Mouse (Mus musculus): ENCODE measurements around the gene Fam50b.

Fam50b gene

GRCm38 (mm10) chr13:34794426-34794825 lies 59.8 kb downstream of the Fam50b start:
- DNase-seq (ENCODE audit: low spot score) = no peak
